Comparison of ENCODE assay signal across 8 mouse cellular contexts in genomic region chr3:101812341-101812962, GRCm38 (mm10). TPM values are rescaled to one million over a fixed set of nuclear protein-coding genes. Genes with fewer than 3 reads are reported as not detected.
DNase-seq lines count a peak whose midpoint lies in the region; ATAC-seq lines count a peak whose summit lies in the region.

No protein-coding gene starts in this region.

- H3K4me2 ChIP-seq in liver, embryonic 11.5 days = no peak overlapping the region
- H3K4me2 ChIP-seq in forebrain, embryonic 16.5 days (ENCODE audit: low read length) = no peak overlapping the region
- H3K4me2 ChIP-seq in hindbrain, embryonic 14.5 days (replicated peaks) = no peak overlapping the region

- peak; percentile 50 for DNase-seq in liver
- no peak for DNase-seq in liver, embryonic 11.5 days (ENCODE audit: low spot score)
- DNase-seq in cerebellum, adult 18-20 months = peak; percentile 75 to 85
- peak; percentile 92 for DNase-seq in hindbrain, embryonic 14.5 days (ENCODE audit: low spot score)
- peak; percentile 77 to 86 for DNase-seq in layer of hippocampus, postnatal 10 days (ENCODE audit: low spot score in 2 of 2)
- peak; percentile 75 for DNase-seq in right cerebral cortex, postnatal 25 days

- no peaks in the 10 kb centered on the region for H3K27me3 ChIP-seq in liver, embryonic 11.5 days (replicated peaks; ENCODE audit: control insufficient read depth, insufficient read depth, low read length)
- H3K27me3 ChIP-seq in forebrain, embryonic 16.5 days (replicated peaks; ENCODE audit: control insufficient read depth, insufficient read depth, low read length) = no peaks in the 10 kb centered on the region
- H3K27me3 ChIP-seq in hindbrain, embryonic 14.5 days (ENCODE audit: control insufficient read depth, insufficient read depth, low read length) = no peaks in the 10 kb centered on the region

- no peak for ATAC-seq in liver, embryonic 11.5 days (replicated peaks; ENCODE audit: low FRiP score)
- ATAC-seq in forebrain, embryonic 16.5 days = peak; percentile 95
- ATAC-seq in hindbrain, embryonic 14.5 days (ENCODE audit: low FRiP score) = peak; percentile 87
- ATAC-seq in megakaryocyte, adult 5-6 weeks (ENCODE audit: poor library complexity, severe bottlenecking) = peak; percentile 88

- no peak overlapping the region for H3K4me3 ChIP-seq in liver, embryonic 11.5 days (ENCODE audit: low read depth, low read length)
- H3K4me3 ChIP-seq in forebrain, embryonic 16.5 days (replicated peaks; ENCODE audit: low read length) = no peak overlapping the region
- H3K4me3 ChIP-seq in hindbrain, embryonic 14.5 days (replicated peaks; ENCODE audit: low read length) = no peak overlapping the region

- H3K27ac ChIP-seq in liver, embryonic 11.5 days (ENCODE audit: low read depth, low read length) = no peak overlapping the region
- no peak overlapping the region for H3K27ac ChIP-seq in forebrain, embryonic 16.5 days (ENCODE audit: low read length)
- no peak overlapping the region for H3K27ac ChIP-seq in hindbrain, embryonic 14.5 days

- no peaks in the 10 kb centered on the region for H3K9me3 ChIP-seq in liver, embryonic 11.5 days (ENCODE audit: control insufficient read depth, low read length)
- H3K9me3 ChIP-seq in forebrain, embryonic 16.5 days (ENCODE audit: control insufficient read depth, low read length) = no peaks in the 10 kb centered on the region
- H3K9me3 ChIP-seq in hindbrain, embryonic 14.5 days (ENCODE audit: control insufficient read depth, low read length) = no peaks in the 10 kb centered on the region

- H3K9ac ChIP-seq in liver, embryonic 11.5 days (ENCODE audit: low read depth, low read length) = no peak overlapping the region
- no peak overlapping the region for H3K9ac ChIP-seq in forebrain, embryonic 16.5 days (replicated peaks; ENCODE audit: low read depth, low read length)
- no peak overlapping the region for H3K9ac ChIP-seq in hindbrain, embryonic 14.5 days

- 65% methylated on average over 10 of the region's 10 CpGs for WGBS in liver, embryonic 11.5 days
- WGBS in forebrain, embryonic 16.5 days = 62% methylated on average over 10 of the region's 10 CpGs
- 61% methylated on average over 10 of the region's 10 CpGs for WGBS in hindbrain, embryonic 14.5 days

- no peaks in the 10 kb centered on the region for H3K4me1 ChIP-seq in liver, embryonic 11.5 days (replicated peaks; ENCODE audit: control insufficient read depth, insufficient read depth, low read length)
- H3K4me1 ChIP-seq in forebrain, embryonic 16.5 days (replicated peaks; ENCODE audit: control insufficient read depth, insufficient read depth, low read length) = no peaks in the 10 kb centered on the region
- no peaks in the 10 kb centered on the region for H3K4me1 ChIP-seq in hindbrain, embryonic 14.5 days (replicated peaks; ENCODE audit: control insufficient read depth, insufficient read depth, low read length)

- H3K36me3 ChIP-seq in liver, embryonic 11.5 days (ENCODE audit: control insufficient read depth, insufficient read depth, low read length) = no peaks in the 10 kb centered on the region
- no peaks in the 10 kb centered on the region for H3K36me3 ChIP-seq in forebrain, embryonic 16.5 days (ENCODE audit: control insufficient read depth, insufficient read depth)
- H3K36me3 ChIP-seq in hindbrain, embryonic 14.5 days (replicated peaks; ENCODE audit: control insufficient read depth, insufficient read depth) = no peaks in the 10 kb centered on the region

RNA-seq across cellular contexts. Expression of gene Mab21l3, which starts 36.3 kb away (rescaled TPM):
- 0.11 and 0.14 TPM in 2 replicates for polyA plus RNA-seq in liver, embryonic 11.5 days (2014; fragmentation: Nextera tagmentation; extraction: Ambion mirVana)
- polyA plus RNA-seq in forebrain, embryonic 16.5 days (2015; fragmentation: Nextera tagmentation; extraction: Ambion mirVana) = 0.35 and 0.41 TPM in 2 replicates
- polyA plus RNA-seq in hindbrain, embryonic 14.5 days (2014; fragmentation: Nextera tagmentation; extraction: Ambion mirVana) = 0.08 and 0.12 TPM in 2 replicates
- under 1 TPM; 0.18 to 0.30 TPM for total RNA-seq in layer of hippocampus, postnatal 10 days (2021)
- total RNA-seq in megakaryocyte, adult 5-6 weeks (2015) = not detected in 2 replicates
- total RNA-seq in megakaryocyte, adult 5-6 weeks (2017) = not detected in 2 replicates
